Mouse (Mus musculus) heart, embryonic 14.5 days (tissue): ENCODE measurements at regions not wholly inside any gene's neighbourhood (a gene's known extent, or its start where the extent isn't known, plus 50 kb on each side); places are given as distances from the start of the nearest gene placed in this dataset.

ENCODE experiments used
- ATAC-seq: fragments of 200-750 bp; cut with Nextera tagmentation; 2 replicates; pipeline ENCODE4 v1.8.0; 2017; ENCODE audit warnings: low read depth, moderate TSS enrichment; ENCODE audit not compliant: insufficient number of reproducible peaks, insufficient read depth, low FRiP score
- H3K27ac ChIP-seq, 2 experiments: fragments of 200-500 bp in 1 of 2; fragments of 300-500 bp in 1 of 2; sonication (generic) in 1 of 2; replicated peaks in 1 of 2; 2 replicates each; pipeline ENCODE4 v1.5.1; 2012 to 2014; ENCODE audit warnings: low read depth in 2 of 2, low read length in 2 of 2, control low read depth in 1 of 2, mild to moderate bottlenecking in 1 of 2, mixed read lengths in 1 of 2; ENCODE audit not compliant: control insufficient read depth in 1 of 2, insufficient read depth in 1 of 2
- H3K27me3 ChIP-seq: fragments of 300-500 bp; sonication (generic); 2 replicates; pipeline ENCODE4 v1.6.1; 2014; ENCODE audit warnings: mild to moderate bottlenecking, low read length, control low read depth; ENCODE audit not compliant: control insufficient read depth, insufficient read depth
- H3K36me3 ChIP-seq: fragments of 300-500 bp; sonication (generic); 2 replicates; pipeline ENCODE4 v1.6.1; 2014; ENCODE audit warnings: mild to moderate bottlenecking, control low read depth, low read length, mixed read lengths; ENCODE audit not compliant: control insufficient read depth, insufficient read depth
- H3K4me1 ChIP-seq, 2 experiments: fragments of 200-500 bp in 1 of 2; fragments of 300-500 bp in 1 of 2; sonication (generic) in 1 of 2; 2 replicates each; pipeline ENCODE4 v1.6.1; 2012 to 2014; ENCODE audit warnings: low read length in 2 of 2, control low read depth in 1 of 2, mixed read lengths in 1 of 2; ENCODE audit not compliant: control insufficient read depth in 2 of 2, insufficient read depth in 2 of 2
- H3K4me2 ChIP-seq: fragments of 300-500 bp; sonication (generic); 2 replicates; pipeline ENCODE4 v1.6.1; 2014; ENCODE audit warnings: mild to moderate bottlenecking, low read length
- H3K4me3 ChIP-seq, 2 experiments: fragments of 200-500 bp in 1 of 2; fragments of 300-500 bp in 1 of 2; sonication (generic) in 1 of 2; 2 replicates each; pipeline ENCODE4 v1.5.1; 2012 to 2014; ENCODE audit warnings: low read length in 2 of 2, mild to moderate bottlenecking in 2 of 2, control low read depth in 1 of 2, low read depth in 1 of 2, moderate library complexity in 1 of 2; ENCODE audit not compliant: control insufficient read depth in 1 of 2, insufficient read depth in 1 of 2
- H3K9ac ChIP-seq: fragments of 300-500 bp; sonication (generic); 2 replicates; pipeline ENCODE4 v1.6.1; 2014; ENCODE audit warnings: mild to moderate bottlenecking, low read length
- H3K9me3 ChIP-seq: fragments of 300-500 bp; sonication (generic); 2 replicates; pipeline ENCODE4 v1.6.1; 2016; ENCODE audit warnings: low read length, control low read depth; ENCODE audit not compliant: control insufficient read depth
- WGBS: fragments of 180-500 bp; shearing (Covaris S2); extraction: QIAGEN DNeasy Blood & Tissue Kit; methylation state at CpG from one replicate; pipeline ENCODE4 v1.1.7; 2014; 5-methylcytosine and 5-hydroxymethylcytosine counted together

- no peak overlapping the region for H3K4me3 ChIP-seq
- WGBS, result 80% methylated on average over 14 of the region's 14 CpGs
- no peak overlapping the region for H3K4me2 ChIP-seq
- H3K9me3 ChIP-seq, result no peaks in the 10 kb centered on the region
- no peaks in the 10 kb centered on the region for H3K4me1 ChIP-seq
- no peak for ATAC-seq
- H3K36me3 ChIP-seq, result no peaks in the 10 kb centered on the region
- no peak overlapping the region for H3K9ac ChIP-seq
- no peaks in the 10 kb centered on the region for H3K27me3 ChIP-seq
- H3K27ac ChIP-seq, result no peak overlapping the region
Measured at GRCm38 (mm10) chr8:92008616-92009610, 207.0 kb upstream of the Irx3 start.

GRCm38 (mm10) chr8:92005091-92005490 lies 203.2 kb upstream of the Irx3 start:
- Histone ChIP-seq H3K27me3 (no peaks in the 10 kb centered on the region), H3K9me3 (no peaks in the 10 kb centered on the region), H3K36me3 (no peaks in the 10 kb centered on the region), H3K4me1 (no peaks in the 10 kb centered on the region), H3K9ac (no peak overlapping the region), H3K4me2 (no peak overlapping the region), H3K4me3 (no peak overlapping the region), H3K27ac (no peak overlapping the region)
- ATAC-seq, result no peak
- 95% methylated on average over 2 of the region's 2 CpGs for WGBS

- WGBS, result 63% methylated on average over 10 of the region's 10 CpGs
- no peaks in the 10 kb centered on the region for H3K9me3 ChIP-seq
- no peaks in the 10 kb centered on the region for H3K36me3 ChIP-seq
- no peak overlapping the region for H3K4me2 ChIP-seq
- H3K27ac ChIP-seq, result no peak overlapping the region
- H3K9ac ChIP-seq, result no peak overlapping the region
- ATAC-seq, result no peak
- H3K27me3 ChIP-seq, result no peaks in the 10 kb centered on the region
- no peaks in the 10 kb centered on the region for H3K4me1 ChIP-seq
- H3K4me3 ChIP-seq, result no peak overlapping the region
Measured at GRCm38 (mm10) chr8:92004532-92004931, 202.7 kb upstream of the Irx3 start.

- no peak overlapping the region for H3K9ac ChIP-seq
- H3K4me2 ChIP-seq, result no peak overlapping the region
- H3K9me3 ChIP-seq, result peaks cover 8% of the 10 kb centered on the region
- H3K4me1 ChIP-seq, result peaks cover 4 to 11% of the 10 kb centered on the region in 2 experiments; a peak in 3 of 4 replicates
- no peaks in the 10 kb centered on the region for H3K36me3 ChIP-seq
- 0 out of 2 replicates have a peak, but pooled peaks cover 4% of the 10 kb centered on the region for H3K27me3 ChIP-seq
- H3K27ac ChIP-seq, result no peak overlapping the region
- WGBS, result 88% methylated on average over 1 of the region's 1 CpGs
- no peak for ATAC-seq
- no peak overlapping the region for H3K4me3 ChIP-seq
Measured at GRCm38 (mm10) chr8:92000368-92000767, 198.5 kb upstream of the Irx3 start.

- Histone ChIP-seq H3K36me3 (no peaks in the 10 kb centered on the region), H3K4me2 (no peak overlapping the region), H3K9me3 (peaks cover 8% of the 10 kb centered on the region), H3K9ac (no peak overlapping the region), H3K27me3 (0 out of 2 replicates have a peak, but pooled peaks cover 4% of the 10 kb centered on the region), H3K27ac (no peak overlapping the region), H3K4me1 (peaks cover 4 to 13% of the 10 kb centered on the region in 2 experiments; a peak in 3 of 4 replicates), H3K4me3 (no peak overlapping the region)
- WGBS, result 87% methylated on average over 5 of the region's 5 CpGs
- no peak for ATAC-seq
Measured at GRCm38 (mm10) chr8:91999661-92000060, 197.8 kb upstream of the Irx3 start.

- Histone ChIP-seq H3K4me1 (peaks cover 4 to 13% of the 10 kb centered on the region in 2 experiments; a peak in 3 of 4 replicates), H3K27me3 (peaks cover 9% of the 10 kb centered on the region; the same call in 1 of the 2 replicates), H3K4me2 (no peak overlapping the region), H3K36me3 (no peaks in the 10 kb centered on the region), H3K9ac (no peak overlapping the region), H3K27ac (no peak overlapping the region), H3K9me3 (peaks cover 8% of the 10 kb centered on the region), H3K4me3 (no peak overlapping the region)
- no peak for ATAC-seq
- WGBS, result 85% methylated on average over 2 of the region's 2 CpGs
Measured at GRCm38 (mm10) chr8:91999189-91999588, 197.3 kb upstream of the Irx3 start.

- Histone ChIP-seq H3K4me1 (peaks cover 4 to 13% of the 10 kb centered on the region in 2 experiments; a peak in 3 of 4 replicates), H3K9ac (no peak overlapping the region), H3K4me2 (no peak overlapping the region), H3K36me3 (no peaks in the 10 kb centered on the region), H3K27ac (no peak overlapping the region), H3K9me3 (peaks cover 8% of the 10 kb centered on the region), H3K27me3 (peaks cover 22% of the 10 kb centered on the region; the same call in 1 of the 2 replicates), H3K4me3 (no peak overlapping the region)
- ATAC-seq, result no peak
Measured at GRCm38 (mm10) chr8:91997892-91998189, 196.0 kb upstream of the Irx3 start.
